Mouse (Mus musculus): ENCODE data around the gene Ccr3.

DNA sequence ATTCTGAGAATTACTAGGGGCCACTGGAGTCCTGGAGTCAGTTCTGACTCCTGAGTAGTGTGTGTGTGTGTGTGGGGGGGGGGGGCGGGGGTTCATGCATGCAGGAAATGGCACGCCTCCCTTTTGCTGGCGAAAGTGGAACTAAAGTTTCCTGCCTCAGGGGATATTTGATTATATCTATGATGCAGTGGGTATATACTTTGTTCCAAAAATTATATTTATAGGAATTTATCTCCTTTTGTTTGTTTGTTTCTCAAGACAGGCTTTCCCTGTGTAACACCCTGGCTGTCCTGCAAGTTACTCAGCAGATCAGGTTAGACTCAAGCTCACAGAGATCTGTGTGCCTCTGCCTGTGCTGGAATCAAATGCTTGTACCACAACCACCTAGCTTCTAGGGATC, 32.1 kb upstream of the Ccr3 start:
- no peak for TF ChIP-seq CTCF (IDR thresholded peaks at IDR 0.05; ENCODE audit: low read depth, low read length)
- TF ChIP-seq POLR2A (IDR thresholded peaks at IDR 0.05; ENCODE audit: borderline replicate concordance, low read depth, low read length) = no peak

All from bone marrow macrophage, adult 2 months (primary cell).